Mouse (Mus musculus): ENCODE measurements at regions not wholly inside any gene's neighbourhood (a gene's known extent, or its start where the extent isn't known, plus 50 kb on each side); places are given as distances from the start of the nearest gene placed in this dataset.

DNA sequence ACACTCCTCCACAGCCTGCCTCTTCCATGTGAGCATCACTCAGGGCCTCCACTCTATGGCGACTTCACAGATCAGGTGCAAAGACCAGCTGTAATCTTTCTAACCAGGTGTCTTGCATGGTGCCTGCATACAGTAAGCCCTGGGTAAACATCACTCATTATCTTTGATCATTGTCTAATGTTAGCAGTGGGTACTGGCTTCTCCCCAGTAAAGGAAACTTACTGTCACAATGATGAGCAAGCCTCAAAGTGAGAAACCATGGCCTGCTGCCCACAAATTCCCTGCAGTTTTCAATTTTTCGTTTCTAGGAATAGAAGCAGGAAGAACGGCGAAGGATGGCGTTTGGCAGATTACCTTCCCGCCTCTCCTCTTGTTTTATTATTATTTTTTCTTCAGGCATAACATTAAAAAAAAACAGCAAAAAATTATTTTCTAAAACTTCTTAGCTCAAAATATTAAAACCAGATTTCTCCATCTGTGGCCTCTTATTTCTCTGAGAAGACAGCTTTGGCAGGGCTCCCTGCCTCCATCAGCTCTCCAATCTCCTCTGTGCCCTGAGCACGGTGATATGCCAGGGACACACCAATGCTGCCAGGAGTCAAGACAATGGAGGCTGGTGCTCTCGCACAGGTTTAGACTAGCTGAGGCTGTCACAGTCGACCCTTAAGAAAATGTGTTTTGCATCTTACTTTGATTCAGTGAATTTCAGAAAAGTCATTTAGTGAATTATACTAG lies 169.2 kb upstream of the Cxcl12 start:
- no peak for DNase-seq (ENCODE audit: low spot score in 2 of 2)

GRCm38 (mm10) chr6:116999940-117000339 lies 168.4 kb upstream of the Cxcl12 start:
- DNase-seq (ENCODE audit: low spot score in 2 of 2), result peak; percentile 4 to 6

DNA sequence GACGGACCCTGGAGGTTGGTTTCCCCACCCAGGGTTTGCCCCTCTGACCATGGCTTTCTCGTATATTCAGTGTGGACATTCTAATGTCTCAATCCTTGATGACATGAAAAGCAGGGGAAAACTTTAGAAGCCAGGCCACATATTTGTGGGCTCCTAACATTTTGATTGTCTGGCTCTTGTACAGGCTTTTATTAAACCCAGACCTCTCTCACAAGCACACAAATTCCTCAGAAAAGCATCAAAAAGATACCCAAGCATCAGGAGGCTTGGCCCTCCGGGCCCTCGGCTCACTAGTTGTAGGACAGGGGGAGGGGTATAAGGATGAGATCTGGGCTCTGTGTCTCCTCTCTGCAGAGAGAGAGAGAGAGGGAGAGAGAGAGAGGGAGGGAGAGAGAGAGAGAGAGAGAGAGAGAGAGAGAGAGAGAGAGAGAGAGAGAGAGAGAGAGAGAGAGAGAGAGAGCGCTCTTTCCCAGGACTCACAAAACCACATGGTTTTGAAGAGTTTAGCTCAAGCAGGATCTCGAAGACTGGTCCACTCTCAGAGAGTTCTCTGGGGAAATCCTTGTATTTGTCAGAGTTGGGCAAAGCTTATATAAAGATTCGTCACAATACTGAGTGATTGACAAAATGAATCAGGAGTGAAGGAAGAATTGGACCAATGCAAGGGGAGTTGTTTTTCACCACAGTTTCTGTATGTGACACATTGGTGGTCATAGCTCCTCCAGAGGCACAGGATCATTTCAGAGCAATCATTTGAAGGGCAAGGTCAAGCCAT lies 167.2 kb upstream of the Cxcl12 start:
- DNase-seq (ENCODE audit: low spot score in 2 of 2), result no peak

GRCm38 (mm10) chr6:117012621-117013020 lies 155.7 kb upstream of the Cxcl12 start:
- DNase-seq (ENCODE audit: low spot score in 2 of 2), result no peak

DNA sequence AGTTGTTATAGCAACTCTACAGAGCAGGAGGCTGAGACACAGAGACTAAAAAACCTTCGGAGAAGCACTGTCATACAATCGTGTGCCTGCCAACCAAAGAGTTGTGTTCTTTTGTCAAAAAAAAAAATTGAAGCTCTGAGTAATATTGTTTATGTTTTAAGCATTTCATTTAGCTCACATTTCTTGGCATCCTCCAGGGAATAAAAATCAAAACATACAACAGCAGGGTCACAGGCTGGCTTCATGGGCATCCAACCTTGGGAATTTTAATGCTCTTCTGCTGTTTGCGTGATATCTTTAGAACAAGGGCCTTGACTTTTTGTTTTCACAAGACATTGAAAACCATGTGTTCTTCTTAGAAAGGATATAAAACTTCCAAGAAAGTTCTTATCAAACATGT lies 152.9 kb upstream of the Cxcl12 start:
- DNase-seq (ENCODE audit: low spot score in 2 of 2), result no peak

DNA sequence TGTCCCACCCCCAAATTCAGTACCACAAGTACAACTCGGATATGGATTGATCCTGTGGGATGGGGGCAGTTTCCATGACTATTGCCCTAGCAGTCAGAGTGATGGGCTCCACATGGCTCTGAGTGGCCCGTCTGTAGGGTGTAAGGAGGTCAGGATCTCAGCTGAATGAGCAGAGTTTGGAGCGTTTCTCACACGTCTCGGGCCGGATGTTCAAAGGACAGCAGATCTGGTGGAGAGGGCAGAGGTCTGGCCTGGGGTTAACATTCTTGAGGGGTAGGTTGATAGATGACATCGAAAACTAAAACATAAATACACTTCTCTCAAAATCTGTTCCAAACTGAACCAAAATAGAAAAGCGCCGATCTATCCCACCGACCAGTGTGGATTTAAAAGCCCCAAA lies 146.5 kb upstream of the Cxcl12 start:
- no peak for DNase-seq (ENCODE audit: low spot score in 2 of 2)

DNA sequence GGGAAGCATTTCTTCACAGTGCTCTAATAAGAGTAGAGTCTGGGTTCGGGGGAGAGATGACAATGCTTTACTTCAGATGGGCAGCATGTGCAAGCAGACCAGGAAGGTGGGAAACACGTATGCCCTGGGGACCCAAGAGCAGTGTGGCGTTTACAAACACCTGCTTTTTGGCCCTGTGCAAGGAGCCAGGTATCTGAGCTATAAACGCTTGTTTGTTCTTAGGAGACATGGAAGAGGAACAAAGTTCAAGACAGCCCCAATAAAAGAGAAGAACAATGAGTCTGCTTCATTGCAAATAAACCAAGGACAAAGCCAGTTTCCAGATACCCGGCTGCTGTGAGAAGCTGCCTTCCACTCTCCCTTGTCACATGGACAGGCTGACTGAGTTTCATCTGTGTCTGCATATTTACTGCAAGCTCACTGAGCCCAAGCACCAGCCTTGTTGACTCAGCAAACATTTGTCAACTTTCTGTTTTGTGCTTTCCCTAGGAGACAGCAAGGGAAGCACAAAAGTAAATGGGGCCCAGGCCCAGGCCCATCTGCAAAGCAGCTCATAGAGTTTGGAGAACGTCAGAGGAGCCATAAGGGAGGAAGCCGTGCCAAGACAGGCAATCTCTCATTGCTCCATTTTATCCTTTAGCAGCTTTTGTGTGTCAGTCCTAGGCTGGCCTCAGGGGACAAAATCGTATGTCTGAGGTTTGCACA lies 136.1 kb upstream of the Cxcl12 start:
- DNase-seq (ENCODE audit: low spot score in 2 of 2), result peak; percentile 11 to 14

- no peak for DNase-seq (ENCODE audit: low spot score in 2 of 2)
Observed at GRCm38 (mm10) chr6:117043744-117044143, 124.6 kb upstream of the Cxcl12 start.

- DNase-seq (ENCODE audit: low spot score in 2 of 2), result no peak
Observed at GRCm38 (mm10) chr6:117049459-117050010, 118.8 kb upstream of the Cxcl12 start.

- DNase-seq (ENCODE audit: low spot score in 2 of 2), result peak; percentile 30 to 44
Observed at GRCm38 (mm10) chr6:117060688-117061087, 107.6 kb upstream of the Cxcl12 start.

- DNase-seq (ENCODE audit: low spot score in 2 of 2), result no peak
Observed at GRCm38 (mm10) chr6:117067541-117068305, 100.6 kb upstream of the Cxcl12 start.

DNA sequence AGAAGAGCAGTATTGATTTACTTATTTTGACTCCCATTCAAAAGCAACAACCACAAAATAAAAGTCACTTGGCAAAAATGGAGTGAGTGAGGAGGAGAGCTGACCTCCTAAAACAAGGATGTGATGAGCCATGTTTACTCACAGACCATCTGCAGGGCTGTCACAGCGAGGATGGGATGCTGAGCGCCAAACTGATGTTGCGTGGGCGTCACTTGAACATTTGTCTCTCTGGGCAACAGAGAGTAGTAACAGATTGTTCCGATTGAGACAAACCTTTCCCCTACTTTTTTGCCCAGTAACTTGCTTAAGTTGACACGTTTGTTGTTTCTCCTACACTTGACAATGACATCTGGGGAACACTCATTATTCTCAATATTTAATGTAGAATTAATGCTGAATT lies 97.0 kb upstream of the Cxcl12 start:
- peak; percentile 13 to 24 for DNase-seq (ENCODE audit: low spot score in 2 of 2)

DNA sequence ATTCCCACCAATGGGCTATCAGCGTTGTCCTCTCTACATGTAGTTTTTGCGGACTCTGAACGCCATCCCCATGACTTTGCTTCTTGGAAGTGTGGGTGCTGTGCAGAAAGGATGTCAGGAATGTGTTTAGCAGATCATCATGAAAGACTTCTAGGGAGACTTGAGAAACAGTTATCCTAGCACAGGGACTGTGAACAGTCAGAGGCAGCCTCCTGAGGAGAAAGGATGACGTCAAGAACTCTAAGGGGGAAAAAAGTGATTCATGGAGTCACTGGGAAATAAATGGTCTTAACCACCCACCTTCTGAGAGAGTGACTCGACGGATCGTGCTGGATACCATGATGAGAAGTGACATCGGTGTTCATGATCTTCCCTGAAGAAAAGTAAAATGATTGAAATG lies 96.5 kb upstream of the Cxcl12 start:
- no peak for DNase-seq (ENCODE audit: low spot score in 2 of 2)

DNA sequence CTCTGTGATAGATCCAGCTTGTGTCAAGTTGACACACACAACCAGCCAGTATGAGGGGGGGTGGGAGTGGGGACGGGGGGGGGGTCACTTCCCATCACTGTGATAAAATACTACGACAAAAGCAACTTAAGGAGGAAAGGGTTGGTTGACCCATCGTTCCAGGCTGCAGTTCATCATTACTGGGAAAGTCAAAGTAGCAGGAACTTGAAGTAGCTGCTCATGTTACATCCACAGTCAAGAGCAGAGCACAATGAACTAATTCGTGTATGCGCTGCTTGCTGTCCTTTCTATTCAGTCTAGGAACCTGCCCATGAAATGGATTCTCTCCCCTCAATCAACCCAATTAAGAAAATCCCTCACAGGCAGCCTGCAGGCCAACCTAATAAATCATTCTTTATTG lies 88.8 kb upstream of the Cxcl12 start:
- no peak for DNase-seq (ENCODE audit: low spot score in 2 of 2)

GRCm38 (mm10) chr6:117080973-117081372 lies 87.4 kb upstream of the Cxcl12 start:
- no peak for DNase-seq (ENCODE audit: low spot score in 2 of 2)

DNA sequence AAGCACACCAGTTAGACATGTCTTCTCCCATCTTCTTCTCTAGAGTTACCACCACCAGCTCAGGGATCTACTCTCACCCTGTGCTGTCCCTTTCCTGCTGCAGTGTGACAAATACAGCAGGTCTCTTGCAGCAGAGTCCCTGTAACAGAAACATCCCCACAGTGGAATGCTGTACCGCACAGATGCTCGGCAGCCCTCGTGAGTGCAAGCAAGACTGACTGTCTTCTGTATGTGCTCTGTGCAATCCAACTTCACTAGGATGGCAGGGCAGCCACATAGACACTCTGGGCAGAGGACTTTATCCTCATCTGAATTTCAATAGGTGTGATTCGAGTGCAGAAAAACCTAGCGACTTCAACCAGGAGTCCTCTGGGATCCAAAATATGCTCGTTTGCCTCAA lies 84.1 kb upstream of the Cxcl12 start:
- no peak for DNase-seq (ENCODE audit: low spot score in 2 of 2)

GRCm38 (mm10) chr6:117084833-117085500 lies 83.4 kb upstream of the Cxcl12 start:
- no peak for DNase-seq (ENCODE audit: low spot score in 2 of 2)

DNA sequence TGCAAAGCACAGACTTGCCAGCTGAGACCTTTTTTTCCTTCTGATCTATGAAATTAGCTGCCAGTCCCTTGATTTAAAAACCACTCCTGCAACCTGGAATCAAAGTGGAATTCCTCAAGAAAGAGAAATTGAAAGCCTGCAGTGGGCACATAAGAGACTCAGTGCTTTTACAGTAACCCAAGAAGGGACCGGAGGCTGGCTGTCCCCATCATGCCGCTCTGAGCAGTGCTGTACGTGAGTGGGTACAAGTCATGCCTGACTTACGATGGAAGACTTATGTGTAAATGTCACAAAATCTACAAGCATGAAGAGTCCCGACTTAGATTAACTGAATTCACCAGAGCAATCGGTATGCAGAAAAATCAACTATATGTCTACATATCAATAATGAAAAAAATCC lies 73.6 kb upstream of the Cxcl12 start:
- DNase-seq (ENCODE audit: low spot score in 2 of 2), result no peak

GRCm38 (mm10) chr6:117099871-117100270 lies 68.5 kb upstream of the Cxcl12 start:
- DNase-seq (ENCODE audit: low spot score in 2 of 2), result peak in 1 of 2 experiments; percentile 3

DNA sequence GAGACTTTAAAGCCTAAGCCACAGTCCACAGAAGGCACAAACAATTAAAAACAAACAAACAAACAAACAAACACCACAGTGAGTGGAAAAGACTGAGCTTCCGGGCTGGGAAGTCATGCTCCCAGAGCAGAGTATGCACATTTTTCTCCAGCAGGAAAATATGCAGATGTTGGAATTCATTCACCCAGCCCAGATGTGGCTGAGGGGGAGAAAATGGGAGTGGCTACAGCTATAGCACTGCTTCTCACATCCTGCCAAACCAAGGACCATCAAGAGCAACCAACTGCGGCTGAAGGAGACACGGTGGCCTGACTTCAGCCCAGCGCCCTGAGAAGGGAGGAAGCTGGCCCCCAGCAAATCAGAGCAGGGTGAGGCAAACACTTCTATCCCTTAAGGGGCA lies 65.6 kb upstream of the Cxcl12 start:
- DNase-seq (ENCODE audit: low spot score in 2 of 2), result no peak

GRCm38 (mm10) chr6:117104047-117104446 lies 64.3 kb upstream of the Cxcl12 start:
- no peak for DNase-seq (ENCODE audit: low spot score in 2 of 2)

Measured in heart, adult 9 months (tissue).